Mouse (Mus musculus): ENCODE measurements around the gene Gm21969. TPM values are rescaled to one million over a fixed set of nuclear protein-coding genes. Genes with fewer than 3 reads are reported as not detected.

The Gm21969 gene
- not detected for total RNA-seq (2023)

DNA sequence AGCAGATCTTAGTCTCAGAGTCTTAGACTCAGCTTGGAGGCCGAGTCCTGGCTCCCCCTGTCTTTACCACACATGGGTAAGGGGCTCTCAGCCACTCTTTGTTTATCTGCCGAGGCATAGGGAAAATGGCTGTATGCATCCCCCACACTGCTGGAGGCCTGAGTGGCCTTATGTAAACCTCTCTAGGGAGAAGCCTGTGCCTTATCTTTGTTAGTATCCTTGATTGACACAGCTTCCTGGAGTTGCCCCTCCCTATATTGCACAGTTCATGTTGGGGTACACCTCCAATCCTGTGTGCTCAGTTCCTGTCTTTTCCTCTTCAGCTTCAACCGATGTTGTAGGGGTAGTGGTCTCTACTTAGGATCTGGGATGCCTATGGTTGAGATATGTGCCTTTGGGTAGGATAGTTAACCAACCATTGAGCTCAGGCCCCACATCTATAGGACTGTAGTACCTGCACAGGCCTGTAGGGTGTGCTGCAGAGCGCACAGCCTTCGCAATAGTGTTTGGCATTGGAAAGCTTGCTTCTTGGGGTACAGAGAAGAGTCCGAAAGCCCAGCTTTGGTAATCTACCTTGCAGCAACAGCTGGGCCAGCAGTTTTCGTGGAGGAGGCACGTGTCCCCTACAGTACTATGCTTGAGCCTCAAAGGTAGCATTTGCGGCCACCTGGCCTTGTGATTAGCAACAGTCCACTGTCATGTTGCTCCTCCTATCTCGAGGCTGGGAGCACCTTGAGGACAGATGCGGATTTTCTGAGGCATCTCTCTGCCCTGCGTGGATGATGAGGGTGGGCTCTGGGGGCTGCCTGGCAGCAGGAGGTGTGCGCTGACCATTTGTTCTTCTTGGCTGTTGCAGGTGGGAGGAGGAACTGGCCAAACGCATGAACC lies at the start of gene Gm21969:
Gm21969 (plus strand) TSS at position 830 of the 888 bp plus-strand sequence.

DNA sequence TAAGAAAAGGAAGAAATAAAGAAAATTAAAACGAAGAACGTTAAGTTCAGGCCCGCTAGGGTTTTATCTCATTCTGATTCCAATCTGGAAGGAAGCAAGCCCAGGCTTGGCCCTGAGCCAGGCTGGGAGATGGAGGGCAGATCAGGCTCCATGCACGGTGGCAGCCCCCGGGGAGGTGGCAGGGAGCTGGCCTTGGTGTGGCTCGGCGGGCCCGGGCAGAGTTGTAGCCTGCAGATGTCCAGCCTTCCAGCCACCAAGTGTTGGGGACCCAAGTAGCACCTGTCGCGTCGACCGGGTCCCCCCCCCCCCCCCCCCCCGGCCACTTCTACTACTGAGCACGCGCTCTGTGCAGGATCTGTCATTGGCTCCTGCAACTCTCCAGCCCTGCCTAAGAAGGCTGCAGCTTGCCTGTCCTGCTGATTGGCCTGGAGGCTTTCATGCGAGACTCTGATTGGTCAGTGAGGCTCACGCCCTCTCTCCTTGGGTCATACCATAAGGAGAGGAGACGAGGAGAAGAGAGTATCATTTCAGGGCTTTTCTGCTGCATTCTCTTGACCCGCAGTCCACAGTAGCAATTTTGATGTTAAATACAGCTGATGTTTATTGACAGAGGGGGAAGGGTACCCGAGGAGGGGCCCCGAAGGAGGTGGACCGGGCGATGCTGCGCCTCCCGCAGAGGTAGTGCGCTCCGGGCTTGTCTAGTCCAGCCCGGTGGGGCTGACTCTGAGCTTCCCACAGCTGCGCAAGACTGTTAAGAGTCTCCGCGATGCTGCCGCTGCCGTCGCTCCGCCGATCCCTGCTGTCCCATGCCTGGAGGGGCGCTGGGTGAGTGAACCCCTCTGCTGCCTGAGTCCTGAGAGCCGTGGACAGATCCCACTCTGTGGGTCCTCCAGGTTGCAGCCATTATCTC lies 19.6 kb downstream of the Gm21969 start, which contains the start of gene Aldh4a1:
Aldh4a1 (plus strand) TSS at position 494 of the 910 bp plus-strand sequence.

DNA sequence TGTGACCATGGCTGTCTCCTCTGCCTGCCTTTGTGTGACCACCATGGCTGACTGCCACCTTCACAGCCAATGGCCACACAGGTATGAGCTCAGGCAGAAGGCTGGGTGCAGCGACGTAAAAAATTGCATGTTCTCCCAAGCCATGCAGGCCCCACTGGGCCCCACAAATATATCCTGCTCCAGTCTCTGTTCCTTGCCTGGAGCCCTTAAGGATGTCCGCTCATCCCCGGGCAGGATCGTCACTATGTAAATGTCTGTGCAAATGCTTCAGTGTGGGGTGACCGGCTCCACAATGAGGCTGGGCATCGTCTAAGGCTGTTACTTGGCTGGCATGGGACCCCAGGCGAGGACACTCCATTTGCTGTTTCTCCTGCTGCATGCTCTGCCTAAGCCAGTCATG lies 50.3 kb downstream of the Gm21969 start, which contains the start of gene Tas1r2:
Tas1r2 (plus strand) TSS at position 301 of the 400 bp plus-strand sequence.

Other genes starting within 250 kb of the Gm21969 start
- gene Iffo2, start 72.6 kb upstream of the Gm21969 start, total RNA-seq (2023), result 1 to 10 TPM; 2.3 TPM
- gene Aldh4a1, start 19.7 kb downstream of the Gm21969 start, total RNA-seq (2023), result 10 to 100 TPM; 11.4 to 12.5 TPM
- gene Tas1r2, start 50.4 kb downstream of the Gm21969 start, total RNA-seq (2023), result not detected
- not detected for gene Pax7, start 230.3 kb downstream of the Gm21969 start, total RNA-seq (2023)